Mouse (Mus musculus): ENCODE measurements around the gene Lxn. TPM values are rescaled to one million over a fixed set of nuclear protein-coding genes. Genes with fewer than 3 reads are reported as not detected.

Gene Lxn
- polyA plus RNA-seq, 1 experiment from 2014 or later: 65.2 TPM

- ATAC-seq (ENCODE audit: low FRiP score): no peak
- no peak overlapping the region for H3K4me2 ChIP-seq
These were observed 2.9 kb upstream of the Lxn start for GRCm38 (mm10) chr3:67466576-67466975.

DNA sequence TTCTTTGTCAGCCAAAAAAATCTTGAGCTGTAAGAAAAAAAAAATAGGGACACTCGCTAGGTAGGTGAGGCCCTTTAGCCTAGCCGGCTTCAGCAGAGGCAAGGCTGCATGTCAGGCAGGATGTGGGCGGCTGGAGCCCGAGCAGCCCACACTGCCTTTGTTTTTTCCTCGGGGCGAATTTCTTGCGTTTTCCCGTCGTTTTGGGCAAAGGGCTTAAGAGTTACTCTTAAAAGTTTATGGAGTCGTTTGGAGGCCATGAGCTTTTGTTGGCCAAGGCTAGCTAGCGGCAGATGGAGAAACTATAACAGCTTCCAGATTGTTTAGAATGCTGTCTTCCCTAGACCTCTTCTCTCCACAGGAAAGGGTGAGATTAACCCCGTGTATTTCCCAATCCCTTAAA, 725 bp downstream of the Lxn start:
- peak; percentile 89 for DNase-seq (ENCODE audit: low spot score, missing footprints)
- WGBS: 5% methylated on average over 12 of the region's 12 CpGs
- ATAC-seq (ENCODE audit: low FRiP score): no peak
- H3K27ac ChIP-seq (ENCODE audit: low read depth, low read length): no peak overlapping the region
- peak overlapping the region; percentile 54 for H3K9ac ChIP-seq (ENCODE audit: low read length)
- H3K36me3 ChIP-seq (ENCODE audit: control insufficient read depth, insufficient read depth, low read length): peaks cover 2% of the 10 kb centered on the region
- peak overlapping the region; percentile 46 for H3K4me3 ChIP-seq (ENCODE audit: low read depth, low read length)
- no peaks in the 10 kb centered on the region for H3K9me3 ChIP-seq (ENCODE audit: control insufficient read depth, low read length)
- H3K4me1 ChIP-seq (ENCODE audit: control insufficient read depth, insufficient read depth, low read length): peaks cover 8% of the 10 kb centered on the region; the same call in 1 of the 2 replicates
- H3K4me2 ChIP-seq: peak overlapping the region; percentile 48
- no peaks in the 10 kb centered on the region for H3K27me3 ChIP-seq (ENCODE audit: control insufficient read depth, insufficient read depth, low read length)

More at GRCm38 (mm10) chr3:67466576-67466975, 2.9 kb upstream of the Lxn start:
- H3K9me3 ChIP-seq (ENCODE audit: control insufficient read depth, low read length): no peaks in the 10 kb centered on the region
- H3K27me3 ChIP-seq (ENCODE audit: control insufficient read depth, insufficient read depth, low read length): no peaks in the 10 kb centered on the region
- no peak for DNase-seq (ENCODE audit: low spot score, missing footprints)
- H3K27ac ChIP-seq (ENCODE audit: low read depth, low read length): no peak overlapping the region
- no peak overlapping the region for H3K9ac ChIP-seq (ENCODE audit: low read length)
- peaks cover 8% of the 10 kb centered on the region; the same call in 1 of the 2 replicates for H3K4me1 ChIP-seq (ENCODE audit: control insufficient read depth, insufficient read depth, low read length)
- no peak overlapping the region for H3K4me3 ChIP-seq (ENCODE audit: low read depth, low read length)
- H3K36me3 ChIP-seq (ENCODE audit: control insufficient read depth, insufficient read depth, low read length): peaks cover 7% of the 10 kb centered on the region; the same call in 1 of the 2 replicates
- 87% methylated on average over 5 of the region's 5 CpGs for WGBS

GRCm38 (mm10) chr3:67462578-67462977, 1.1 kb downstream of the Lxn start:
- Histone ChIP-seq H3K36me3 (ENCODE audit: control insufficient read depth, insufficient read depth, low read length) (peaks cover 4% of the 10 kb centered on the region), H3K9me3 (ENCODE audit: control insufficient read depth, low read length) (no peaks in the 10 kb centered on the region), H3K4me3 (ENCODE audit: low read depth, low read length) (peak overlapping the region; percentile 46), H3K4me1 (ENCODE audit: control insufficient read depth, insufficient read depth, low read length) (peaks cover 8% of the 10 kb centered on the region; the same call in 1 of the 2 replicates), H3K27me3 (ENCODE audit: control insufficient read depth, insufficient read depth, low read length) (no peaks in the 10 kb centered on the region), H3K9ac (ENCODE audit: low read length) (peak overlapping the region; percentile 54), H3K4me2 (peak overlapping the region; percentile 48), H3K27ac (ENCODE audit: low read depth, low read length) (no peak overlapping the region)
- ATAC-seq (ENCODE audit: low FRiP score): no peak
- 68% methylated on average over 10 of the region's 10 CpGs for WGBS
- no peak for DNase-seq (ENCODE audit: low spot score, missing footprints)

- Histone ChIP-seq H3K9me3 (ENCODE audit: control insufficient read depth, low read length) (no peaks in the 10 kb centered on the region), H3K27me3 (ENCODE audit: control insufficient read depth, insufficient read depth, low read length) (no peaks in the 10 kb centered on the region), H3K4me1 (ENCODE audit: control insufficient read depth, insufficient read depth, low read length) (peaks cover 8% of the 10 kb centered on the region; the same call in 1 of the 2 replicates), H3K4me3 (ENCODE audit: low read depth, low read length) (no peak overlapping the region), H3K36me3 (ENCODE audit: control insufficient read depth, insufficient read depth, low read length) (peaks cover 4% of the 10 kb centered on the region), H3K9ac (ENCODE audit: low read length) (no peak overlapping the region), H3K4me2 (no peak overlapping the region), H3K27ac (ENCODE audit: low read depth, low read length) (no peak overlapping the region)
- no peak for DNase-seq (ENCODE audit: low spot score, missing footprints)
- 83% methylated on average over 7 of the region's 7 CpGs for whole genome bisulfite sequencing
- ATAC-seq (ENCODE audit: low FRiP score): no peak
These were observed 1.7 kb downstream of the Lxn start for GRCm38 (mm10) chr3:67462015-67462414.

DNA sequence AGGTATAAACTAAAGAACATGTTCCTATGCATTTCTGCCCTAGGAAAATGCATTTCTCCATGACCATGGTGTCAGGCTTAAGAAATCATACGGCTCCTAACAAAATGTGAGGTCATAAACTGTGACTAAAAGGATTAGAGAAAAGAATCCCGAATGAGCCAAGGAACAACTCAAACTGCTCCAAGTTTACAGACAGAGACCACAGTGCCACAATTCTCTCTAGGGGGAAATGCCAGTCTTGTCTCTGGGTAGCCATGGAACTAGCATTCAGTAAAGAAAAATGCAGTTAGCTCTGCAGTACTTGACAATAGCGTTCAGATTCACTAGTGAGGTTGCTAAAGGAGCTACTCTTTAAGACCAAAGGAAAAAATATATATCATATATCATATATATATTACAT, 3.8 kb downstream of the Lxn start:
- ATAC-seq (ENCODE audit: low FRiP score): no peak
- no peak overlapping the region for H3K4me3 ChIP-seq (ENCODE audit: low read depth, low read length)
- DNase-seq (ENCODE audit: low spot score, missing footprints): no peak
- no peak overlapping the region for H3K27ac ChIP-seq (ENCODE audit: low read depth, low read length)
- WGBS: 47% methylated on average over 3 of the region's 3 CpGs
- no peaks in the 10 kb centered on the region for H3K9me3 ChIP-seq (ENCODE audit: control insufficient read depth, low read length)
- H3K27me3 ChIP-seq (ENCODE audit: control insufficient read depth, insufficient read depth, low read length): no peaks in the 10 kb centered on the region
- no peak overlapping the region for H3K9ac ChIP-seq (ENCODE audit: low read length)
- H3K4me2 ChIP-seq: no peak overlapping the region
- H3K36me3 ChIP-seq (ENCODE audit: control insufficient read depth, insufficient read depth, low read length): peaks cover 9% of the 10 kb centered on the region
- H3K4me1 ChIP-seq (ENCODE audit: control insufficient read depth, insufficient read depth, low read length): peaks cover 8% of the 10 kb centered on the region; the same call in 1 of the 2 replicates

DNA sequence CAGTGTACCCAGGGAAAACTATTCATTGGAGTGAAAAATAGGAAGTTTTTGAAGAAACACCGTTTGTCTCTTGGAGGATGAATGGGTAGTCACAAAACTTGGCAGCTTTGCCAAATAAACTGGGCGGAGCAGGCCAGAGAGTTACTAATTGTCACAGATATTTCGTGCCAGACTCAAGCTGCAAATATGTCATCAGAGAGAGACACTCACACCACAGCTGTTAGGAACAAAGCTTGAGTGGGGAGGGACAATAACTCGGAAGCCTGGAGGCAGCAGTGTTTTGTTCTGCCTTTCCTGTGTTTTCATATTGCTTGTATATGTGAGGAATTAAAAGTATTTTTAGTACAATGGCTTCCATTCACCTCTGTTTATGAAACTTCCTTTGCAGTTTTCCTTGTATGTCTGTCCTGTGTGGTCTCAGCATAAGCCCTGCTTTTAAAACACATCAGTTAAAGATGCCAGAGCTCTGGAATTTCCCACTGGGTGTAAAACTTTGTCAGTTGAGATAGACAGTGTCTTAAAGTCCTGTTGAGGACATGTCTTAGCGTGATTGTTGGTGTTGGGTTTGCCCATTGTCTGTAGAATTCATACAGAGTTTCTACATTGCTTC, 13.0 kb downstream of the Lxn start:
- DNase-seq (ENCODE audit: low spot score, missing footprints): no peak
- no peaks in the 10 kb centered on the region for H3K9me3 ChIP-seq (ENCODE audit: control insufficient read depth, low read length)
- peaks cover 21% of the 10 kb centered on the region for H3K36me3 ChIP-seq (ENCODE audit: control insufficient read depth, insufficient read depth, low read length)
- 89% methylated on average over 5 of the region's 5 CpGs for WGBS
- no peak for ATAC-seq (ENCODE audit: low FRiP score)
- no peak overlapping the region for H3K27ac ChIP-seq (ENCODE audit: low read depth, low read length)
- H3K4me1 ChIP-seq (ENCODE audit: control insufficient read depth, insufficient read depth, low read length): no peaks in the 10 kb centered on the region
- H3K4me2 ChIP-seq: no peak overlapping the region
- no peak overlapping the region for H3K4me3 ChIP-seq (ENCODE audit: low read depth, low read length)
- no peak overlapping the region for H3K9ac ChIP-seq (ENCODE audit: low read length)
- no peaks in the 10 kb centered on the region for H3K27me3 ChIP-seq (ENCODE audit: control insufficient read depth, insufficient read depth, low read length)

GRCm38 (mm10) chr3:67449660-67450059, 14.1 kb downstream of the Lxn start:
- no peak for ATAC-seq (ENCODE audit: low FRiP score)
- H3K9ac ChIP-seq (ENCODE audit: low read length): no peak overlapping the region
- 96% methylated on average over 21 of the region's 21 CpGs for WGBS
- no peak overlapping the region for H3K27ac ChIP-seq (ENCODE audit: low read depth, low read length)
- H3K27me3 ChIP-seq (ENCODE audit: control insufficient read depth, insufficient read depth, low read length): no peaks in the 10 kb centered on the region
- no peaks in the 10 kb centered on the region for H3K4me1 ChIP-seq (ENCODE audit: control insufficient read depth, insufficient read depth, low read length)
- DNase-seq (ENCODE audit: low spot score, missing footprints): no peak
- H3K9me3 ChIP-seq (ENCODE audit: control insufficient read depth, low read length): no peaks in the 10 kb centered on the region
- no peak overlapping the region for H3K4me2 ChIP-seq
- H3K36me3 ChIP-seq (ENCODE audit: control insufficient read depth, insufficient read depth, low read length): peaks cover 17% of the 10 kb centered on the region
- no peak overlapping the region for H3K4me3 ChIP-seq (ENCODE audit: low read depth, low read length)

GRCm38 (mm10) chr3:67447143-67447542, 16.6 kb downstream of the Lxn start:
- Histone ChIP-seq H3K9ac (ENCODE audit: low read length) (no peak overlapping the region), H3K36me3 (ENCODE audit: control insufficient read depth, insufficient read depth, low read length) (peaks cover 18% of the 10 kb centered on the region), H3K4me3 (ENCODE audit: low read depth, low read length) (no peak overlapping the region), H3K9me3 (ENCODE audit: control insufficient read depth, low read length) (no peaks in the 10 kb centered on the region), H3K27me3 (ENCODE audit: control insufficient read depth, insufficient read depth, low read length) (no peaks in the 10 kb centered on the region), H3K27ac (ENCODE audit: low read depth, low read length) (no peak overlapping the region), H3K4me2 (no peak overlapping the region), H3K4me1 (ENCODE audit: control insufficient read depth, insufficient read depth, low read length) (no peaks in the 10 kb centered on the region)
- no peak for DNase-seq (ENCODE audit: low spot score, missing footprints)
- ATAC-seq (ENCODE audit: low FRiP score): no peak
- 98% methylated on average over 2 of the region's 2 CpGs for WGBS

GRCm38 (mm10) chr3:67434011-67434410, 29.7 kb downstream of the Lxn start:
- Histone ChIP-seq H3K27ac (ENCODE audit: low read depth, low read length) (no peak overlapping the region), H3K9me3 (ENCODE audit: control insufficient read depth, low read length) (no peaks in the 10 kb centered on the region), H3K4me3 (ENCODE audit: low read depth, low read length) (no peak overlapping the region), H3K4me1 (ENCODE audit: control insufficient read depth, insufficient read depth, low read length) (peaks cover 7% of the 10 kb centered on the region), H3K4me2 (no peak overlapping the region), H3K36me3 (ENCODE audit: control insufficient read depth, insufficient read depth, low read length) (peaks cover 6% of the 10 kb centered on the region; the same call in 1 of the 2 replicates), H3K9ac (ENCODE audit: low read length) (no peak overlapping the region), H3K27me3 (ENCODE audit: control insufficient read depth, insufficient read depth, low read length) (no peaks in the 10 kb centered on the region)
- DNase-seq (ENCODE audit: low spot score, missing footprints): no peak
- WGBS: 93% methylated on average over 6 of the region's 6 CpGs
- no peak for ATAC-seq (ENCODE audit: low FRiP score)

Measured in midbrain, embryonic 11.5 days (tissue).